Mouse (Mus musculus) spleen, adult 2 months (tissue): Measurements from ENCODE around the gene Syt1.

Experiments used
- CTCF ChIP-seq: fragments of 200-500 bp; IDR thresholded peaks from 2 replicates; pipeline ENCODE4 v1.5.1; 2011; ENCODE audit warnings: mild to moderate bottlenecking, inconsistent platforms; ENCODE audit not compliant: insufficient read depth, insufficient read length, insufficient replicate concordance; ENCODE audit errors: extremely low read depth
- POLR2A ChIP-seq: fragments of 200-500 bp; IDR thresholded peaks from 2 replicates; pipeline ENCODE4 v1.6.1; 2011; ENCODE audit warnings: low read depth, low read length, inconsistent platforms

GRCm38 (mm10) chr10:108690954-108691353 is 319.8 kb downstream of the Syt1 start:
- TF ChIP-seq CTCF: no peak
- no peak for TF ChIP-seq POLR2A
